Mouse (Mus musculus): ENCODE results near the gene Hoxa3. TPM values are rescaled to one million over a fixed set of nuclear protein-coding genes. Genes with fewer than 3 reads are reported as not detected.

Gene Hoxa3
- polyA plus RNA-seq, 1 experiment from 2014 or later, result 0.11 TPM

- ATAC-seq (ENCODE audit: low FRiP score), result no peak
- Histone ChIP-seq H3K9ac (ENCODE audit: low read length) (no peak overlapping the region), H3K4me1 (ENCODE audit: control insufficient read depth, insufficient read depth, low read length) (no peaks in the 10 kb centered on the region), H3K4me2 (no peak overlapping the region), H3K27me3 (ENCODE audit: control insufficient read depth, insufficient read depth, low read length) (peaks cover 100% of the 10 kb centered on the region), H3K27ac (ENCODE audit: low read depth, low read length) (no peak overlapping the region), H3K9me3 (ENCODE audit: control insufficient read depth, low read length) (no peaks in the 10 kb centered on the region), H3K4me3 (ENCODE audit: low read depth, low read length) (no peak overlapping the region), H3K36me3 (ENCODE audit: control insufficient read depth, insufficient read depth, low read length) (no peaks in the 10 kb centered on the region)
- DNase-seq (ENCODE audit: low spot score, missing footprints), result no peak
- 8% methylated on average over 10 of the region's 10 CpGs for WGBS
Measured at GRCm38 (mm10) chr6:52183311-52184080, 29.6 kb downstream of the Hoxa3 start.

GRCm38 (mm10) chr6:52182793-52183192, 30.3 kb downstream of the Hoxa3 start:
- Histone ChIP-seq H3K9ac (ENCODE audit: low read length) (no peak overlapping the region), H3K27me3 (ENCODE audit: control insufficient read depth, insufficient read depth, low read length) (peaks cover 100% of the 10 kb centered on the region), H3K36me3 (ENCODE audit: control insufficient read depth, insufficient read depth, low read length) (no peaks in the 10 kb centered on the region), H3K4me2 (no peak overlapping the region), H3K9me3 (ENCODE audit: control insufficient read depth, low read length) (no peaks in the 10 kb centered on the region), H3K4me3 (ENCODE audit: low read depth, low read length) (no peak overlapping the region), H3K27ac (ENCODE audit: low read depth, low read length) (no peak overlapping the region), H3K4me1 (ENCODE audit: control insufficient read depth, insufficient read depth, low read length) (no peaks in the 10 kb centered on the region)
- ATAC-seq (ENCODE audit: low FRiP score) (no peak), DNase-seq (ENCODE audit: low spot score, missing footprints) (no peak)
- WGBS, result 3% methylated on average over 1 of the region's 1 CpGs

- DNase-seq (ENCODE audit: low spot score, missing footprints) (no peak), ATAC-seq (ENCODE audit: low FRiP score) (no peak)
- H3K4me2 ChIP-seq, result no peak overlapping the region
- H3K4me3 ChIP-seq (ENCODE audit: low read depth, low read length), result no peak overlapping the region
- H3K9ac ChIP-seq (ENCODE audit: low read length), result no peak overlapping the region
- H3K27me3 ChIP-seq (ENCODE audit: control insufficient read depth, insufficient read depth, low read length), result peaks cover 100% of the 10 kb centered on the region
- WGBS, result 15% methylated on average over 2 of the region's 2 CpGs
- H3K9me3 ChIP-seq (ENCODE audit: control insufficient read depth, low read length), result no peaks in the 10 kb centered on the region
- H3K36me3 ChIP-seq (ENCODE audit: control insufficient read depth, insufficient read depth, low read length), result no peaks in the 10 kb centered on the region
- H3K4me1 ChIP-seq (ENCODE audit: control insufficient read depth, insufficient read depth, low read length), result no peaks in the 10 kb centered on the region
- no peak overlapping the region for H3K27ac ChIP-seq (ENCODE audit: low read depth, low read length)
Measured at GRCm38 (mm10) chr6:52182030-52182429, 31.1 kb downstream of the Hoxa3 start.

- H3K4me3 ChIP-seq (ENCODE audit: low read depth, low read length), result no peak overlapping the region
- DNase-seq (ENCODE audit: low spot score, missing footprints), result no peak
- whole genome bisulfite sequencing, result 8% methylated on average over 3 of the region's 3 CpGs
Measured at GRCm38 (mm10) chr6:52180726-52181125, 32.4 kb downstream of the Hoxa3 start.

GRCm38 (mm10) chr6:52180213-52180710, 32.9 kb downstream of the Hoxa3 start:
- Histone ChIP-seq H3K9ac (ENCODE audit: low read length) (no peak overlapping the region), H3K36me3 (ENCODE audit: control insufficient read depth, insufficient read depth, low read length) (no peaks in the 10 kb centered on the region), H3K9me3 (ENCODE audit: control insufficient read depth, low read length) (no peaks in the 10 kb centered on the region), H3K27me3 (ENCODE audit: control insufficient read depth, insufficient read depth, low read length) (peaks cover 100% of the 10 kb centered on the region), H3K4me2 (no peak overlapping the region), H3K27ac (ENCODE audit: low read depth, low read length) (no peak overlapping the region), H3K4me3 (ENCODE audit: low read depth, low read length) (no peak overlapping the region), H3K4me1 (ENCODE audit: control insufficient read depth, insufficient read depth, low read length) (no peaks in the 10 kb centered on the region)
- ATAC-seq (ENCODE audit: low FRiP score) (no peak), DNase-seq (ENCODE audit: low spot score, missing footprints) (no peak)
- 3% methylated on average over 11 of the region's 11 CpGs for WGBS

More at GRCm38 (mm10) chr6:52180726-52181125, 32.4 kb downstream of the Hoxa3 start:
- Histone ChIP-seq H3K36me3 (ENCODE audit: control insufficient read depth, insufficient read depth, low read length) (no peaks in the 10 kb centered on the region), H3K27me3 (ENCODE audit: control insufficient read depth, insufficient read depth, low read length) (peaks cover 100% of the 10 kb centered on the region), H3K4me2 (no peak overlapping the region), H3K27ac (ENCODE audit: low read depth, low read length) (no peak overlapping the region), H3K4me1 (ENCODE audit: control insufficient read depth, insufficient read depth, low read length) (no peaks in the 10 kb centered on the region), H3K9me3 (ENCODE audit: control insufficient read depth, low read length) (no peaks in the 10 kb centered on the region), H3K9ac (ENCODE audit: low read length) (no peak overlapping the region)
- ATAC-seq (ENCODE audit: low FRiP score), result no peak

- H3K27me3 ChIP-seq (ENCODE audit: control insufficient read depth, insufficient read depth, low read length), result peaks cover 100% of the 10 kb centered on the region
- DNase-seq (ENCODE audit: low spot score, missing footprints) (no peak), ATAC-seq (ENCODE audit: low FRiP score) (no peak)
- H3K9ac ChIP-seq (ENCODE audit: low read length), result no peak overlapping the region
- no peak overlapping the region for H3K4me2 ChIP-seq
- WGBS, result under 1% methylated on average over 10 of the region's 10 CpGs
- H3K27ac ChIP-seq (ENCODE audit: low read depth, low read length), result no peak overlapping the region
- H3K36me3 ChIP-seq (ENCODE audit: control insufficient read depth, insufficient read depth, low read length), result no peaks in the 10 kb centered on the region
- H3K9me3 ChIP-seq (ENCODE audit: control insufficient read depth, low read length), result no peaks in the 10 kb centered on the region
- no peaks in the 10 kb centered on the region for H3K4me1 ChIP-seq (ENCODE audit: control insufficient read depth, insufficient read depth, low read length)
- no peak overlapping the region for H3K4me3 ChIP-seq (ENCODE audit: low read depth, low read length)
Measured at GRCm38 (mm10) chr6:52179690-52180089, 33.4 kb downstream of the Hoxa3 start.

GRCm38 (mm10) chr6:52178918-52179665, 34.0 kb downstream of the Hoxa3 start:
- ATAC-seq (ENCODE audit: low FRiP score), result no peak
- H3K4me2 ChIP-seq, result no peak overlapping the region
- no peak overlapping the region for H3K9ac ChIP-seq (ENCODE audit: low read length)
- H3K4me1 ChIP-seq (ENCODE audit: control insufficient read depth, insufficient read depth, low read length), result no peaks in the 10 kb centered on the region
- DNase-seq (ENCODE audit: low spot score, missing footprints), result no peak
- H3K27ac ChIP-seq (ENCODE audit: low read depth, low read length), result no peak overlapping the region
- no peaks in the 10 kb centered on the region for H3K36me3 ChIP-seq (ENCODE audit: control insufficient read depth, insufficient read depth, low read length)
- H3K9me3 ChIP-seq (ENCODE audit: control insufficient read depth, low read length), result no peaks in the 10 kb centered on the region
- 0% methylated on average over 4 of the region's 4 CpGs for WGBS
- no peak overlapping the region for H3K4me3 ChIP-seq (ENCODE audit: low read depth, low read length)
- peaks cover 98% of the 10 kb centered on the region for H3K27me3 ChIP-seq (ENCODE audit: control insufficient read depth, insufficient read depth, low read length)

GRCm38 (mm10) chr6:52177806-52178205, 35.3 kb downstream of the Hoxa3 start:
- peaks cover 98% of the 10 kb centered on the region for H3K27me3 ChIP-seq (ENCODE audit: control insufficient read depth, insufficient read depth, low read length)
- no peaks in the 10 kb centered on the region for H3K4me1 ChIP-seq (ENCODE audit: control insufficient read depth, insufficient read depth, low read length)
- H3K4me2 ChIP-seq, result no peak overlapping the region
- no peak overlapping the region for H3K9ac ChIP-seq (ENCODE audit: low read length)
- no peaks in the 10 kb centered on the region for H3K36me3 ChIP-seq (ENCODE audit: control insufficient read depth, insufficient read depth, low read length)
- no peak overlapping the region for H3K27ac ChIP-seq (ENCODE audit: low read depth, low read length)
- no peaks in the 10 kb centered on the region for H3K9me3 ChIP-seq (ENCODE audit: control insufficient read depth, low read length)
- 1% methylated on average over 9 of the region's 9 CpGs for WGBS
- H3K4me3 ChIP-seq (ENCODE audit: low read depth, low read length), result no peak overlapping the region
- no peak for ATAC-seq (ENCODE audit: low FRiP score)
- no peak for DNase-seq (ENCODE audit: low spot score, missing footprints)

Data from midbrain, embryonic 11.5 days (tissue).